Mouse (Mus musculus) neural tube, embryonic 11.5 days (tissue): Measurements from ENCODE around the gene Slc35f1. TPM values are rescaled to one million over a fixed set of nuclear protein-coding genes. Genes with fewer than 3 reads are reported as not detected.

Source experiments
- ATAC-seq: fragments of 200-750 bp; cut with Nextera tagmentation; 2 replicates; pipeline ENCODE4 v1.8.0; 2017; ENCODE audit warnings: moderate number of reproducible peaks, mild to moderate bottlenecking, moderate TSS enrichment, moderate library complexity; ENCODE audit not compliant: insufficient read depth, low FRiP score, low TSS enrichment
- DNase-seq: peaks from one replicate; pipeline ENCODE4 v3.0.0-alpha.2; 2015; ENCODE audit warnings: low spot score
- H3K27ac ChIP-seq: fragments of 300-500 bp; sonication (generic); 2 replicates; pipeline ENCODE4 v1.5.1; 2014; ENCODE audit warnings: low read depth, mild to moderate bottlenecking, low read length
- H3K27me3 ChIP-seq: fragments of 300-500 bp; sonication (generic); 2 replicates; pipeline ENCODE4 v1.6.1; 2014; ENCODE audit warnings: mild to moderate bottlenecking, low read length, mixed read lengths; ENCODE audit not compliant: control insufficient read depth, insufficient read depth
- H3K36me3 ChIP-seq: fragments of 300-500 bp; sonication (generic); 2 replicates; pipeline ENCODE4 v1.6.1; 2014; ENCODE audit warnings: mild to moderate bottlenecking, low read length, moderate library complexity, mixed read lengths; ENCODE audit not compliant: control insufficient read depth, insufficient read depth
- H3K4me1 ChIP-seq: fragments of 300-500 bp; sonication (generic); 2 replicates; pipeline ENCODE4 v1.6.1; 2014; ENCODE audit warnings: low read length, mixed read lengths; ENCODE audit not compliant: control insufficient read depth, insufficient read depth
- H3K4me2 ChIP-seq: fragments of 300-500 bp; sonication (generic); 2 replicates; pipeline ENCODE4 v1.6.1; 2014; ENCODE audit warnings: low read depth, mild to moderate bottlenecking, moderate library complexity
- H3K4me3 ChIP-seq: fragments of 300-500 bp; sonication (generic); 2 replicates; pipeline ENCODE4 v1.5.1; 2014; ENCODE audit warnings: low read depth, low read length
- H3K9ac ChIP-seq: fragments of 300-500 bp; sonication (generic); 2 replicates; pipeline ENCODE4 v1.6.1; 2014; ENCODE audit warnings: mild to moderate bottlenecking, low read length
- H3K9me3 ChIP-seq: fragments of 300-500 bp; sonication (generic); 2 replicates; pipeline ENCODE4 v1.6.1; 2016; ENCODE audit warnings: low read length; ENCODE audit not compliant: control insufficient read depth
- WGBS: fragments of 180-500 bp; shearing (Covaris S2); extraction: QIAGEN DNeasy Blood & Tissue Kit; methylation state at CpG from one replicate; pipeline ENCODE4 v1.1.7; 2014; 5-methylcytosine and 5-hydroxymethylcytosine counted together
- polyA plus RNA-seq: library from polyadenylated mRNA; unstranded; fragments of >200 nt; fragmentation: Nextera tagmentation; extraction: Ambion mirVana; gene quantifications from 2 replicates; pipeline ENCODE4 v1.2.1, GENCODE M21; 2014

Gene Slc35f1
- polyA plus RNA-seq, 1 experiment from 2014 or later, result 17.1 TPM

- no peak overlapping the region for H3K4me2 ChIP-seq
- no peak overlapping the region for H3K27ac ChIP-seq
- H3K4me3 ChIP-seq, result no peak overlapping the region
- H3K9me3 ChIP-seq, result no peaks in the 10 kb centered on the region
- WGBS, result 65% methylated on average over 2 of the region's 2 CpGs
- no peaks in the 10 kb centered on the region for H3K27me3 ChIP-seq
- no peaks in the 10 kb centered on the region for H3K36me3 ChIP-seq
- DNase-seq, result no peak
- H3K9ac ChIP-seq, result no peak overlapping the region
- no peaks in the 10 kb centered on the region for H3K4me1 ChIP-seq
- no peak for ATAC-seq
Observed at GRCm38 (mm10) chr10:52996886-52997285, 306.6 kb downstream of the Slc35f1 start.

- no peak overlapping the region for H3K9ac ChIP-seq
- ATAC-seq (no peak), DNase-seq (no peak)
- H3K4me3 ChIP-seq, result no peak overlapping the region
- no peaks in the 10 kb centered on the region for H3K36me3 ChIP-seq
- 97% methylated on average over 7 of the region's 7 CpGs for WGBS
- no peak overlapping the region for H3K27ac ChIP-seq
- no peaks in the 10 kb centered on the region for H3K4me1 ChIP-seq
- H3K4me2 ChIP-seq, result no peak overlapping the region
- H3K27me3 ChIP-seq, result no peaks in the 10 kb centered on the region
- H3K9me3 ChIP-seq, result no peaks in the 10 kb centered on the region
Observed at GRCm38 (mm10) chr10:53001136-53001535, 310.8 kb downstream of the Slc35f1 start.

- 86% methylated on average over 1 of the region's 1 CpGs for WGBS
- no peak for ATAC-seq
- Histone ChIP-seq H3K9me3 (no peaks in the 10 kb centered on the region), H3K4me2 (no peak overlapping the region), H3K27me3 (no peaks in the 10 kb centered on the region), H3K4me1 (no peaks in the 10 kb centered on the region), H3K36me3 (no peaks in the 10 kb centered on the region), H3K9ac (no peak overlapping the region), H3K4me3 (no peak overlapping the region), H3K27ac (no peak overlapping the region)
- DNase-seq, result no peak
Observed at GRCm38 (mm10) chr10:53006229-53007190, 316.2 kb downstream of the Slc35f1 start.

GRCm38 (mm10) chr10:53013878-53014277 is 323.5 kb downstream of the Slc35f1 start:
- Histone ChIP-seq H3K36me3 (no peaks in the 10 kb centered on the region), H3K4me1 (no peaks in the 10 kb centered on the region), H3K27me3 (no peaks in the 10 kb centered on the region), H3K9ac (no peak overlapping the region), H3K9me3 (no peaks in the 10 kb centered on the region), H3K4me2 (no peak overlapping the region), H3K4me3 (no peak overlapping the region), H3K27ac (no peak overlapping the region)
- DNase-seq, result no peak
- WGBS, result 71% methylated on average over 5 of the region's 5 CpGs
- ATAC-seq, result no peak

GRCm38 (mm10) chr10:53028454-53028853 is 338.1 kb downstream of the Slc35f1 start:
- Histone ChIP-seq H3K4me1 (no peaks in the 10 kb centered on the region), H3K4me3 (no peak overlapping the region), H3K27ac (no peak overlapping the region), H3K27me3 (no peaks in the 10 kb centered on the region), H3K9me3 (no peaks in the 10 kb centered on the region), H3K36me3 (no peaks in the 10 kb centered on the region), H3K4me2 (no peak overlapping the region), H3K9ac (no peak overlapping the region)
- peak; percentile 77 for ATAC-seq
- WGBS, result 15% methylated on average over 4 of the region's 4 CpGs
- DNase-seq, result peak; percentile 61

GRCm38 (mm10) chr10:53035202-53035601 is 344.9 kb downstream of the Slc35f1 start:
- Histone ChIP-seq H3K4me3 (no peak overlapping the region), H3K27ac (no peak overlapping the region), H3K36me3 (no peaks in the 10 kb centered on the region), H3K9ac (no peak overlapping the region), H3K4me2 (no peak overlapping the region), H3K4me1 (no peaks in the 10 kb centered on the region), H3K9me3 (no peaks in the 10 kb centered on the region), H3K27me3 (no peaks in the 10 kb centered on the region)
- ATAC-seq (no peak), DNase-seq (no peak)
- 55% methylated on average over 1 of the region's 1 CpGs for WGBS

- H3K9me3 ChIP-seq, result no peaks in the 10 kb centered on the region
- no peaks in the 10 kb centered on the region for H3K36me3 ChIP-seq
- H3K27ac ChIP-seq, result no peak overlapping the region
- H3K9ac ChIP-seq, result no peak overlapping the region
- H3K4me2 ChIP-seq, result no peak overlapping the region
- DNase-seq, result no peak
- no peaks in the 10 kb centered on the region for H3K27me3 ChIP-seq
- no peak for ATAC-seq
- H3K4me3 ChIP-seq, result no peak overlapping the region
- no peaks in the 10 kb centered on the region for H3K4me1 ChIP-seq
Observed at GRCm38 (mm10) chr10:53045931-53046330, 355.6 kb downstream of the Slc35f1 start.

- no peak for DNase-seq
- H3K4me1 ChIP-seq, result no peaks in the 10 kb centered on the region
- no peak for ATAC-seq
- no peaks in the 10 kb centered on the region for H3K36me3 ChIP-seq
- H3K9ac ChIP-seq, result no peak overlapping the region
- H3K27me3 ChIP-seq, result no peaks in the 10 kb centered on the region
- H3K9me3 ChIP-seq, result no peaks in the 10 kb centered on the region
- H3K27ac ChIP-seq, result no peak overlapping the region
- H3K4me3 ChIP-seq, result no peak overlapping the region
- H3K4me2 ChIP-seq, result no peak overlapping the region
Observed at GRCm38 (mm10) chr10:53052521-53052920, 362.2 kb downstream of the Slc35f1 start.

GRCm38 (mm10) chr10:53060745-53061144 is 370.4 kb downstream of the Slc35f1 start:
- Histone ChIP-seq H3K36me3 (no peaks in the 10 kb centered on the region), H3K9ac (no peak overlapping the region), H3K4me1 (no peaks in the 10 kb centered on the region), H3K4me3 (no peak overlapping the region), H3K4me2 (no peak overlapping the region), H3K9me3 (no peaks in the 10 kb centered on the region), H3K27me3 (no peaks in the 10 kb centered on the region), H3K27ac (no peak overlapping the region)
- DNase-seq, result no peak
- WGBS, result 88% methylated on average over 2 of the region's 2 CpGs
- ATAC-seq, result no peak
